Mouse (Mus musculus) CD4-positive, CD25-positive, alpha-beta regulatory T cell, adult 4 months (primary cell): ENCODE results near the gene Dlg2. TPM values are rescaled to one million over a fixed set of nuclear protein-coding genes. Genes with fewer than 3 reads are reported as not detected.
A peak's percentile ranks its signal among the peaks of the same experiment; 100 is the strongest.

Experiments used
- ATAC-seq: one replicate; pipeline ENCODE4 v1.8.0; 2017
- polyA plus RNA-seq, 2 experiments: library from polyadenylated mRNA; unstranded; fragments of 100-300 nt; shearing (Covaris generic); gene quantifications; one replicate each; pipeline ENCODE4 v1.2.1; 2017

Dlg2 gene
- polyA plus RNA-seq, 2 experiments from 2014 or later = 0.50 to 0.86 TPM

DNA sequence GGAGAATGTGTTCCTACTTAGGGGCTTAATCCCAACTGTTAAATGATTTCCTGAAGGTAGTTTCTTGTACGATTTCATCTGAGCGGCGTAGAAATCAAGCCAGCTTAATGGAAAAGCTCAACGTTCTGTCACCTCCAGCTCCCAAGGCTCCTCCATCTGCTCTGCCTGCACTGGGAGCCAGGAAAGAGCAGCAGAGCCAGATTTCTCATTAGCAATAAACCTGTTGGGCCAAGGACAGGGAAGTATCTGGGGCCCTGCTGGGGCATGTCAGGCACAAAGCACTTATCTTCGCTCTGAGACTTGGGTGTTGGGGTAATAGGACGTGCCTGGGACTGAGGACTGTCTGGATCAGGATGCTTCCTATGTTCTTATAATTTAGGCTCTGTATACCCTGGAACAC lies 1839.9 kb downstream of the Dlg2 start:
- ATAC-seq = no peak

DNA sequence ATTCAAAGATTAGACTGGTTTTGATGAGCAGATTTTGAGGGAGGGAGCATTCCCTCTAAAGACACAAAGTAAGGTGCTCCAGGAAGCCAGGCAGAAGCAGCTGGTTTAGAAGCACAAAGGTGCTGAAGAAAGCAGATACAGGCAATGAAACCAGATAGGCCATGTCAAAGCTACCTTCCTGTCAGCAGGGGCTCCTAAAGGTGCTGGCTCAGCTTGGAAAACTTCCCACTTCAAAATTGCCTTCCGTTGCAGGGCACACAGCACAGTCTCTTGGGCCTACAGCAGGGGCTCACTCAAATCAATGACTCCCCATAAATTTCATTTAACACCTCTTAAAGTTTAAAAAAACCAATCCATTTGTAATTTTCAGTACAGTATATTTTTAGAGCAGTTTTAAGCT lies 1843.0 kb downstream of the Dlg2 start:
- ATAC-seq = no peak

DNA sequence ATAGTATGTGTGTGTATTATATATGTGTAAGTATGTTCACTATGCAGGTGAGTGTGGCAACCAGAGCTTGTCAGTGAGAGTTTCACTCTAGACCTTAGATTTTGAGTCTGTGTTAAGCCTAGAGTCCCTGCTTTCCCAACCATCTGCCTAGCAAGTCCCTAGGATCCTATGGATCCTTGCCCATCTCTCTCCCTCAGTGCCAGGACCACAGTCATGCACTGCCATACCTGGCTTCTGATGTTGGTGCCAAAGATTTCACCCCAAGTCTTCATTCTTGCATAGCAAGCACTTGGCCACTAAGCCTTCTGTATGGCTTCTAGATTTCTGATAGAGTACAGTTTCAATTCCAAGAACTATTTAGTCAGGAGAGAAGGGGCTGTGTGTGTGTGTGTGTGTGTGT lies 1843.7 kb downstream of the Dlg2 start:
- no peak for ATAC-seq

DNA sequence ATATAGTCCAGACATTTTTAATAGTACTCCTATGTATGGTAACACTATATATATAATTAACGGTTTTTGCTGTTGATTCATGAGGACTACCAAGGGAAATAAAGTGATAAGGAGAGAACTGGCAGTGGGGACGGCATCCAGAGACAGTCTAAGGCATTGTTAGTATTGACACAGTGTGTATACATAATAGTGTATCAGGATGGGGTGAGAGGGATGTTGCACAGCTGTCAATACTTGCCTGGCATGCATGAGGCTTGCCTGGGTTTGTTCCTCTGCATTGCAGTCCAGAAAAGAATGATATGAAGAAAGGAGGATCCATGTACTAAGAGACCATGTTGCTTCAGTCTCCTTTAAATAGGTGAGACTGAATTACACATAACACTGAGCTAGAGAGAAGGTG lies 1845.3 kb downstream of the Dlg2 start:
- ATAC-seq = no peak

DNA sequence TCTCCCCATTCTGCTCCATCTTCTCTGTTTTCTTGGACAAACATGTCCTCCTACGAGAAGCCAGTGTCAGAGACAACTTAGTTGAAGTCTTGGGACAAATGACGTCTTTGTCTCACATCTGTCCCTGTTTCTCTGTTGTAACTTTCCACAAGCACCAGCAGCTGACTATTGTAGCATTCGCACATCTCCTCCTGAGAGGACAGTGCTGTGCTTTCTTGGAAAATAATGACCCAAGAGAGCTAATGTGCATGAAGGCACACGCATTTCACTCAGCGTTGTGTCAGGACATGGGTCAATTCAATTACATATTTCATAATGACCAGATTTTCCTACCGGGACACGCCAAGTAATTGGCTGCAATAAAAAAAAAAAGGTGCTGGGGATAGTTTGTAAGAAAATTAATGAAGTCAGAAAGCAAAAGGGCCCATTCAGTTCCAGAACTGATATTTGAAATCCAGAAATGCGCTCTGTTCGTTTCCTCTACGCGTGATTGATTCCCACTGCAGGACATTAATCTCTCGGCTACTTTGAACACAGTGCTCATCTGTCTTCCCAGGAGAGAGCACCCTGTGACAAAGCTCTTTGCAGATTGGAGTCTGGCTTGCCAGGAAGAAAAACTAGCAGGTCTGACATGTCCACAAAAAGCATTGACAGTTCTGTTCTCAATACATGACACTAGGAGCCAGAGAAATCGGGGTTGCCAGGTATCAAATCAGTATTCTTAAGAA lies 1846.0 kb downstream of the Dlg2 start:
- ATAC-seq = no peak

DNA sequence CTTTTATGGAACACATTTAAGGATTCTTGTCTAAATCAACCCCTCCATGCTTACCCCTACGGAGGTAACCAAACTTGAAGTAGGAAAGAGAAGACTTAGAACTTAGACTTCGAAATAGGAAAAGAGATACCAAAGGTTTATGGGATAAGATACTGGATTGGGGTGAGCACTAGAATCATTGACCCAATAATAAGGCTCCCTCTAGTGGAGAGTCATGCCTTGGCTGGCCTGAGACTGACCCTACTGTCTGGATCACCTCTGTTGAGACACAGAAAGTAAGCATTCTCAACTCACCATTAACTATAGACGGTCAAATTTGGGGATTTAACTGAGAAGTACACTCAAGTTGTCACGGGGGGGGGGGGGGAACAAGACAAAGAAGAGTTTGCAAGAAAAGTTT lies 1847.2 kb downstream of the Dlg2 start:
- ATAC-seq = no peak

DNA sequence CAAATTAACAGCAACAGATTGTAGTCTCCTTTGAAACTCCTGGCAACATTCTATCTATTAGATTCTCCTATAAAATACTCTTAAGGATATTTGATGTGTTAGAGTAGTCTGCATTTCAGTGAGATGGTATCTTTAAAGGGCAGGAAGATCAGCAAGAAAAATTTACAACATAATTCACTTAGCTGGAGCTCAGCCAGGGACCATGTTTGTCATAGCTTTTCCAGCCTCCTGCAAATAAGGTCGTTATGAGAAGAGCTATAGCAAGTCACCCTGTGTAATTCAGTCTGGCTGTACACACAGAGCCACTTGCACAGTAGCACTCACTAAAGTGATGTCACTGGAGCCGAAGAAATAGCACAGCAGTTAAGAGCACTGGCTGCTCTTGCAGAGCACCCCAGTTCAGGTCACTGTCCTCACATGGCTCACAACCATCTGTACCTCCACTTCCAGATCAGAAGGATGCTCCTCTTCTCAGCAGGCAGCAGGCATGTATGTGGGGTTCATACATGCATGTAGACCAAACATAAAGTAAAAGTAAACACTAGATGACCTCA lies 1850.9 kb downstream of the Dlg2 start:
- no peak for ATAC-seq

DNA sequence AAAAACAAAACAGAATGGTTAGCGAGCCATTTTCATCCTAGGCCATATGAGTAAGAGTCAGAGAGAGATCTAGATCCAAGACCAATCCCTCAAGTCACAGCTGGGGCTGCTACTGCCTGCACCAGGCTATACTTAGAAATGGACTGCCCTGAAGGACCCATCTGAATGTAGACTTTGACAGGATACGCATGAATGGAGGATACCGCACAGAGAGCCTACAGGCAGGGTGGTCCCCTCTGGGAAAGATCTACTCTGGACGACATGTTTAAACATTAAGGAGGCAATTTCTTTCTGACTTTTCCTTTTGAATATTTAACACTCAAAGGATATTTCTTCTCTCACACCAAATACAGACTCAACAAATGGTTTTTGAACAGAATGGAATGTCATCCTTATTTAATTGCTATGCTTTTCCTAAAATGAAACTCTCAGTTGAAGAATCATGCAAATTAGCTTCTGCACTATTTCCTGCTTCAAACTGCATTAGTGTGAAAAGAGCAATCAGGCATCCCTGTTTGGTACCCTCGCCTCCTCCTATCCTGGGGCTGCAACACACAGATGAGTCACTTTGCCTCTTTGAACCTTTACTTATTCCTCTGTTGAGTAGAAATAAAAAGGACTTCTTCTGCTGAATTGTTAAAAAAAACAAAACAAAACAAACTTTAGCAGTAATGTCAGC lies 1856.9 kb downstream of the Dlg2 start:
- ATAC-seq = no peak

DNA sequence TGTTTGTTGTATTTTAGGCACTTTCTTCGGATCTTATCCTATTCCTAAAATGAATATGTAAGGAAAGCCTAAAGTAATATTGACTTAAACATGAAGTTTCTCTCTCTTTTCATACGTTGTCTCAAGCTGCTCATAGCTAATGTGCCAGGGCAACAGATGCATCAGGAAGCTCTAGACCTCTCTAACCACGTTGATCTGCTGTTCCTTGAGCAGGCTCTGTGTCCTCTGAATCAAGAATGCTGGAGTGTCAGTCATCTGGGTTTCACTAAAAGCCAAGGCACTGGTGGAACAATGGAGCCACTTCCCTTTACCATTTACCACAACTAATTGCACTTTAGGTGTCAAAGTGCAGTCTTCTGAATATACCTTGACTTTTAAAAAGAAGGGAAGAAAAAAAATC lies 1880.1 kb downstream of the Dlg2 start:
- no peak for ATAC-seq

DNA sequence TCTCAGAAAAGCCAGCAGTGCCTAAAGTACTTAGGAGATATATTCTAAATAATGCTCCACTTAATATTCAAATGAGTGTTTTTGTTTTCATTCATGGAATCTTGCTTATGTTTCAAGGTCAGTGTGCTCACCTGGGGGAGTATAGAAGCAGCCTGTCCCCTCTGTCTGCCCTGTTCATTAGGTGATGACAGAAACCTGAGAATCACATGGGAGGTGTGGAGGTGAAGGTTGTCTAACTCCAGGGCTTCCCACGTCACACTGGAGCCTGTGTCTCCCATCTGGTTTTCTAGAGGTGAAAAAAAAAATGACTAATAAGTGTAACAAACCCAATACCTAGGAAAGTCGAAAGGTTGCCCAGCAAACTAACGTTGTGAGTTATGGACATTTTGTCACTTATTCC lies 1886.9 kb downstream of the Dlg2 start:
- no peak for ATAC-seq

DNA sequence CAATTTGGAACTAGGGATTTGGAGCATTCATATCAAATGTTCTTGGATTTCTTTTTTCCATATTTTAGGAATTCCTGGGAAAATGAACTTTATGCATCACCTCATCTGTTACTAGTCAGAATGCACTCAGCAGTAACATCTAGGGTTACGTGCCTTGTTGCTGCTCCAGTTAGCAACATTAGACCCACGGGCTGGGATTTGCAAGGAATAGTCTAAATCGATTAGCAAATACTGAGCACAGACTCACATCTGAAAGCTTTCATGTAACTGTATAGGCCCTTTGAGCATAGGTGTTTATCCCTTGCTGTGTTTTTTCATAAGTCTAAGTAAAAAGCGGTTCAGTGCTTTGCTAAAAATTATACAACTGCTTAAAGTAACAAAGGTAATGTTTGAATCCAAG lies 1887.3 kb downstream of the Dlg2 start:
- ATAC-seq = no peak

DNA sequence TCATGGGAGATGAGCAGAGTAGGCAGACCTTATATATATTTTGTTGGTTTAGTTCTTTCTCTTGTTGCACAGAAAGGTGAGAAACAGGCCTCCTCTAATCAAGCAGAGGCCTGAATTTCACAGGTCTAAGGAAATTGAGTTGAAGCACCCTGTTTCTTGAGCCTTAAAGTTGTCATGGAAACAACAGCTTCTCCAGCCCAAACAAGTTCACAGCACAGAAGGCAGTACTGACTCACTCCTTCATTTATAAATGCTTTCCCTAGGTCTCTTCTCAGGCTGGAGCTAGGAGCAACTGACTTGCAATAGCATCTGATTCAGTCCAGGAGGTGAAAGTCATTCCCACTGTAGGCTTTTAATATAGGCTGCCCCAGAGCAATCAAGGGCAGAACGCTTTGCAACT lies 1890.6 kb downstream of the Dlg2 start:
- no peak for ATAC-seq

DNA sequence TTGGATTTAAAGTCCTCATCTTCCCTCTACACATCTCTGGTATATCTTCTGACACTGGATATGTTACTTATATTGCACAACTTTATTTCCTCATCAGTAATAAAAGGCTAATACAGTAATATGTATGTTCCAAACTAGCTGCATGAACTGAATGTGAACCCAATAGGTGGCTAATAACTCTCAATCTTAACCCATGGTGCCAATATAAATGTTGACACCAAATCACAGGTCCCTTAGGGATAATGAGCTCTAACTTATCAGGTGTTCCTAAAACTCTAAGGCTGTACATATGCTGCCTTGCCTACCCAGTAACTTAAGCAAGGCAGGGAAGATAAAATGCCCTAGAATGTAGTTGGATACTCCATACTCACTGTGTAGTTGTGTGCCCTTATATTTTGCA lies 1894.0 kb downstream of the Dlg2 start:
- no peak for ATAC-seq

DNA sequence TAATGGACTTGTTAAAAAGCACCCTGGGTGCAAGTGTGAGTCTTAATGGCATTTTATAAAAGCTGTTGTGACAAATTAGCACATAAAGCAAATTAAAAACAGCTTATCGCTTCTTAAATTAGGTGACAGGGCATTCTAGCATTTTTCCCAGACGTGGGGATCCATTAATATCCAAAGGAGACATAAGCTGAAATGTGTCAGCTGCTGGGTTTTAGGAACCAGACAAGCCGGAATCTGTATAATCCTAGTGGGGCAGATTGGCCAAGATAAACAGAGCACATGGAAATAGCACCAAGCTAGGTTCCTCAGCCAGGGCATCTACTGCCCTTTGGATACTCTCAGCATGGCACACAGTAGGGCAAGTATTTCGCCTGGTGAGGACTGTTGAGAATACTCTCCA lies 1895.2 kb downstream of the Dlg2 start:
- no peak for ATAC-seq

DNA sequence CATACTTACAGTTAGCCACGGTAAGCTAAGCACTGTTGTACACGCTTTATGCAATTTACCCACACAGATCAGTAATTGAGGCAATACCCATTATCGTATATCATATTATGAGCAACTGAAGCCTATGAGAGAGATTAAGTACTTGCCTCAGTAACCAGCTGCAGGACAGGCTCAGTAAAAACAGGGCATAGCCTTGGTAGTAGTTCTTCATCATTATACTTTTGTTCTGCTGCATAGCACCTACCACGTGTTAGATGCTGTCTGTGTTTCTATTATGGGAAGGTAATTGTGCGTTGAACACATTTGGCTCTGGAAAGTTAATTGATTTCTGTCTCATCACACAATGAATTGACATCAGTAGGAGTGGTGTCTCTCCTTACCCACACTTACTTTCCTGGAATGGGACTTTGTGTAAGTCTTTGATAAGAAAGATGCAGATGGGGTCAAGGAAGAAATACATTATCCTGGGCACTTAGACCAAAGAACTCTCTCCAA lies 1897.4 kb downstream of the Dlg2 start:
- ATAC-seq = no peak

DNA sequence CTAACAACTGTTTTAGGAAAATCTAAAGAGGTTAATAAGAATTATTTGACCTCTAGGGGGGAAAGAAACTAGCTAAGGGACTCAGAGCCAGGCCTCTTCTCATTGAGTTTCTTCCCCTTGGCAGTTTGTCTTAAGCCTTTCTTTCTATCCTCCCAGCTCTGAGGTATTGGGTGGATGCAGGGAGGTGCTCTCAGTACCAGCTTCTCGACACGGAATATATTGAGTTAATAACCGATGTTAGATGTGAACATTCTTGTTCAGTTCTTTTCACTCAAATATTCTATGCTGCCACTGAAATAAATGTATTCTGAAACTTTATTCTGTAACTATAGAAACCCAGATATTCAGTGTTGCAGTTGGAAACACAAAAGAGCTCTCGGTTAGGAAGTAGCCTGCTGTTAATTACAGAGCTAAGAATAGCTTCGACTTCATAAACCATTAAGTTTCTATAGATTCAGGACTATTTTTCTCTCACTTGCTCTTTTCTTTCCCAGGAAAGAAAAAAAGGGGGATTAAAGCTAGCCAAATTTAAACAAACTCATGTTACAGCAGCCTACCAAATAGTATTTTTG lies 1907.5 kb downstream of the Dlg2 start:
- ATAC-seq = no peak

DNA sequence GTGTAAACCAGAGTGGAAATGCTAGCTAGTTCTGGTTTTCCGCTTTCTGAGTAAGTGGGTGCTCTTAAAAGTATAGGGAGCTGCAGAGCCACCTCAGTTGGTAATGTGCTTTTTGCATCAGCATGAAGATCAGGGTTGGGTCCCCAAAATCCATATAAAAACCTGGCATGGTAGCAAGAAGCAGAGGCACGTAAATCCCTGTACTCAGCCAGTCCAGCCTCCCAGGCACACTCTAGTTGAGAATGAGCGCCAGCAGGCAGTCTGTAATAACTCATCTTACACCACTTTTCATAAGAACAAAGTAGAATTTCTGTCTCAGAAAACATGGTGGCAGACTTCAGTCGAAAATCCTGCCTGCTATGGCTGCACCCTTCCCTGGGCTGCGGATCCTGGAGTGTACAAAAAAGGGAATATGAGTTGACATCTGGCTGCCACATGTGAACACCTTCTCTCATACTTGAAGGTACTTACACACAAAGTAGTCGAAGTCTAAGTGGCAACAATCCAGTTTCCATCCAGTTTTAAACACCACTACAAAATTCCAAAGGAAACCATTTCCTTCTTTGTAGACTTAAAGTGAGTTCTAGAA lies 1915.7 kb downstream of the Dlg2 start:
- ATAC-seq = no peak

DNA sequence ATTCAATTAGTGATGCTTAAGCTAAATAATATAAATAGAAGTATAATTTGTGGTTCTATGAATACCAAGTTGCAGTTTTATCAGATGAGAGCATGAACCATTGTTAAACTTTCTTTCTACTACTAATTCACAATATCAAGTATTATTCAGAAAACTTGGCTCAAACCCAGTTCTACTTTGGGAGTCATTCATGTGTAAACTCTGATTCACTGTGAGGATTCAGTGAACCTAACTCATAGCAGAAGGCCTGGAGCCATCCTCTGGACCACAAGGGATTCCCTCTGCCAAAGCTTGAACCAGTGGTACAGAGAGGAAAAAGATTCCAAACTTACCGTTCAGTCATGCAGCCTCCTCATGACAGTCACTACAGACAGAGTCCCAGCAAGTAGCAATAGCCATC lies 1920.3 kb downstream of the Dlg2 start:
- ATAC-seq = no peak

DNA sequence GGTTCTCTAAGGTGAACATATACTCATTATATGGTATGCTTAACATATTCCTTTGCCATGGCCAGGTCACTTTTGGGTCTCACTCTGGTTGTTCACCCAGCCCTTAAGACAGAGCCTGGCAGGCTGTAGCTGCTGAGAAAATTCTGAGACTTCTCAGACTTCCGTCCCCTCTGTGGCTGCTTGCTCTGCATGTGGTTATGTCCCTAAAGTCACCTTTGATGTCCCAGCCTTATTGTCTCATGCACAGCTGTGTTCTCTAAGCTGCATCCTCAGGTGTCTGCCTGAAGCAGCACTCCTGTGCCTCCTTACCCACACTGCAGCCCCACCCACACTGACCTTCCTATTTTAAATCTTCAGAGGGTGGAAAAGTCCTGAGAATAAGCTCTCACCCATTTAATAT lies 1922.4 kb downstream of the Dlg2 start:
- no peak for ATAC-seq

DNA sequence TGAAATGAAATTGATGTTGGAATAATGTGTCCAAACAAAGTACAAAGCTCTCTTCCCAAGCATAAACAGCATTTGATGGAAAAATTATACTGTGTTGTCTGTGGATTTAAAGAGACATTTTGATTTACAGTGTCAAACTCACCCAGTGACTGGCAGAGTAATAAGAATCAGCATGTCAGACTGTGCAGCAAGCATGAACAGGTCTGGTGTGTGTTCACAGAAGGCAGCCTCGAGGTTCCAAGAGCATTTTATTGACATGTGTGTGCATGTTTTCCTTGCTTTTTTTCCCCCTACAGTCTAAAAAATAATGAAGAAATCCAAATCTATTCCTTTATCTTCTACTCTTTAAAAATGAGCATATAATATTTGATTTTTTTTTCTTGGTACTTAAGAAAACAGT lies 1924.1 kb downstream of the Dlg2 start:
- no peak for ATAC-seq

DNA sequence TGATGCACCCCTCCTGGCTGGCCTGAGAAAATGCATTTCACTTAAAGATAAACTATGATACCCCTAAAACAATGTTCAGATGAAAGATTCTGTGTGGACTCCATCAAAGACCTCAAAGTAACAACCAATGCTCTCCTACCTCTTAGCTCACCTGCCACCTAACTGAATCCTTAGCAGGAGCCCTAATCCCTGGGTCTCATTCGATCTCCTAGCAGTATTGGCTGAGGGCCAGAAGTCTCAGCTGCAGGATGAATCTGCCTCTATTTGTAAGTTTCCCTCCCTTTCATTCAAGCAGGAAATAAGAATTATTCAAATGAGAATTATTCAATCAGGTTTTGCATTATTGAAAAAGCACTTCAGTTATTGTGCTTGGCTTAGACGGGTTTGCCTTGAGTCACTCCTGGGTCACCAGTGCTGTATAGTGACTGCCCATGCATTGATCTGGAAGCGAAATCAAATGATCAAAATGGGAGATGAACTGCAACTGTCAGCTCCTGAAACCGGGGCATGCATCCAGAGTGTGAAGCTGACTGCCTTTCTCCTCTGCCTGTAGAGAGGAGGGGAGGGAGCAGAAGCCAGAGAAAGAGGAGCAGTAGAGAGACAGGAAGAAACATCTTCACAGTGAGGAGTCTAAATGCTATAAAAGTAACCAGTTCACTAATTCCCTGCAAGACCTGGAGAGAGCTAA lies 1924.7 kb downstream of the Dlg2 start:
- ATAC-seq = no peak

DNA sequence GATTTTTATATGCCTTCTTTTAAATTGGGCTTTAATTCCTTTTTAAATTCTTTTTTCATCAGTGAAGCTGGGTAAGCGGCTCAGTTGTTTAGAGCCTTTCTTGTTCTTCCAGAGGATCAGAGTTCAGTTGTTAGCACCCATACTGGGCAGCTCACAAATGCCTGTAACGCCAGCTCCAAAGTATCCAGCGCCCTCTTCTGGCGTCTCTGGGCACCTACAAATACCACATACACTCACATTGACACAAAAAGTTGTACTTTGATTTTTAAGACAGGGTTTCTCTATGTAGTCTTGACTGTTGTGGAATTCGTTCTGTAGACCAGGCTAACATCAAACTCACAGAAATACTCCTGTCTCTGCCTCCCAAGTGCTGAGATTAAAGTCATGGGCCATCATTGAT lies 1932.0 kb downstream of the Dlg2 start:
- no peak for ATAC-seq

DNA sequence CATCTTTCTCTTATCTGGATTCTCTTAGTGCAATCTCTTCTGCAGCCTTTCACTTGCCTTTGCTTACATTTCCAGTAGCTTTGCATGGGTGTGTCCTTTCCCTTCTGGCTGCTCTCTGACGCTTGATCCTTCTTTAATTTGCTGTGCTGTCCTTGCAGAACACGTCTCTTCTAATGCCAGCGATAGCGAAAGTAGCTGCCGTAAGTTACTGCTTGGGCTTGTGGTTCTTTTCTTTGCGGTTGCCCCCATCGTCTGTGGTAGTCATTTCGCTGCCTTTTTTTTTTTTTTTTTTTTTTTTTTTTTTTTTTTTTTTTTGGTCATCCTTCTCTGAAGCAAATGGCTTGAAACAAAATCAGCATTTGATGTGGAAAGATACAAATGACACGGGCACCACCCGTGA lies 1944.0 kb downstream of the Dlg2 start:
- peak; percentile 51 for ATAC-seq
